8 mouse cellular contexts compared by ENCODE assay signal in genomic region chr2:172346034-172346929, GRCm38 (mm10). TPM values are rescaled to one million over a fixed set of nuclear protein-coding genes. Genes with fewer than 3 reads are reported as not detected.
DNase-seq lines count a peak whose midpoint lies in the region; TF ChIP-seq lines count a peak whose summit lies in the region.

No protein-coding gene starts in this region.

- TF ChIP-seq CTCF in lung, adult 2 months (IDR thresholded peaks at IDR 0.05; ENCODE audit: insufficient read depth, low read length) = no peak
- TF ChIP-seq CTCF in olfactory bulb, adult 2 months (IDR thresholded peaks at IDR 0.05; ENCODE audit: insufficient read depth, low read depth, low read length) = no peak

- no peak overlapping the region for H3K27ac ChIP-seq in olfactory bulb, adult 2 months (ENCODE audit: insufficient read depth, low read depth, low read length)

- WGBS in lung, adult 2 months = 9% methylated on average over 31 of the region's 31 CpGs
- WGBS in olfactory bulb, adult 2 months = 10% methylated on average over 31 of the region's 31 CpGs

- no peak for TF ChIP-seq POLR2A in lung, adult 2 months (IDR thresholded peaks at IDR 0.05; ENCODE audit: borderline replicate concordance, extremely low read depth, low read depth, low read length)
- no peak for TF ChIP-seq POLR2A in olfactory bulb, adult 2 months (IDR thresholded peaks at IDR 0.05; ENCODE audit: insufficient read depth, low read depth, low read length)

- peaks cover 11% of the 10 kb centered on the region for H3K4me1 ChIP-seq in lung, adult 2 months (ENCODE audit: control insufficient read depth, insufficient read depth, low read length)
- H3K4me1 ChIP-seq in olfactory bulb, adult 2 months (ENCODE audit: control insufficient read depth, insufficient read depth, low read length) = peaks cover 27% of the 10 kb centered on the region

- peak; percentile 14 for DNase-seq in thymus, postnatal 14 days
- DNase-seq in thymus, postnatal 10 days (ENCODE audit: low spot score in 2 of 2) = no peak
- DNase-seq in cerebellum, adult 8-10 months = peak; percentile 35
- peak; percentile 51 for DNase-seq in gonadal fat pad, adult 2 months (ENCODE audit: low read depth)
- peak; percentile 61 for DNase-seq in kidney, adult 18-20 months
- peak; percentile 39 for DNase-seq in lung, adult 2 months
- DNase-seq in layer of hippocampus, adult 9-10 months (ENCODE audit: low spot score) = no peak

- peak overlapping the region; percentile 66 for H3K4me3 ChIP-seq in lung, adult 2 months (replicated peaks; ENCODE audit: extremely low read depth, low read depth, low read length)
- peak overlapping the region; percentile 89 for H3K4me3 ChIP-seq in olfactory bulb, adult 2 months (ENCODE audit: insufficient read depth, low read depth, low read length)

RNA-seq across cellular contexts. Expression of gene Fam210b, which starts 0.9 kb away (rescaled TPM):
- polyA plus RNA-seq in gonadal fat pad, adult 2 months (2012; rRNA removed) = 15.4 and 20.1 TPM in 2 replicates
- 21.3 and 25.4 TPM in 2 replicates for polyA plus RNA-seq in lung, adult 2 months (2012; rRNA removed)
- not detected in 2 replicates for polyA plus RNA-seq in olfactory bulb, adult 2 months (2012; ENCODE audit: insufficient read depth, insufficient read length, low replicate concordance, missing spikeins)

RNA-seq across cellular contexts. Expression of gene Aurka, which starts 24.1 kb away (rescaled TPM):
- 2.6 TPM in 2 replicates for polyA plus RNA-seq in gonadal fat pad, adult 2 months (2012; rRNA removed)
- 1.0 and 2.0 TPM in 2 replicates for polyA plus RNA-seq in lung, adult 2 months (2012; rRNA removed)
- polyA plus RNA-seq in olfactory bulb, adult 2 months (2012; ENCODE audit: insufficient read depth, insufficient read length, low replicate concordance, missing spikeins) = not detected in 2 replicates

RNA-seq across cellular contexts. Expression of gene Cstf1, which starts 24.2 kb away (rescaled TPM):
- 31.3 and 32.2 TPM in 2 replicates for polyA plus RNA-seq in gonadal fat pad, adult 2 months (2012; rRNA removed)
- 22.4 and 23.1 TPM in 2 replicates for polyA plus RNA-seq in lung, adult 2 months (2012; rRNA removed)
- polyA plus RNA-seq in olfactory bulb, adult 2 months (2012; ENCODE audit: insufficient read depth, insufficient read length, low replicate concordance, missing spikeins) = not detected in 2 replicates

RNA-seq across cellular contexts. Expression of gene Cass4, which starts 47.3 kb away (rescaled TPM):
- 0.93 and 1.3 TPM in 2 replicates for polyA plus RNA-seq in gonadal fat pad, adult 2 months (2012; rRNA removed)
- polyA plus RNA-seq in lung, adult 2 months (2012; rRNA removed) = 3.4 and 7.6 TPM in 2 replicates
- not detected in 2 replicates for polyA plus RNA-seq in olfactory bulb, adult 2 months (2012; ENCODE audit: insufficient read depth, insufficient read length, low replicate concordance, missing spikeins)

Comparison
In these comparisons a context has a peak if more than half of its experiments do, and no peak if none do; other contexts are left out.
1. DNase-seq: peak in thymus, postnatal 14 days (single experiment), cerebellum, adult 8-10 months (single experiment), gonadal fat pad, adult 2 months (single experiment), kidney, adult 18-20 months (single experiment) and lung, adult 2 months (single experiment); none in thymus, postnatal 10 days (0 of 2) and layer of hippocampus, adult 9-10 months (single experiment).